Mouse (Mus musculus) adipocyte (in vitro differentiated cells): Measurements from ENCODE around the gene Rad17.
A peak's percentile ranks its signal among the peaks of the same experiment; 100 is the strongest.

ENCODE experiments used
- DNase-seq: peaks from one replicate; pipeline ENCODE4 v3.0.0-alpha.2; 2016; ENCODE audit warnings: low spot score

Gene Rad17

GRCm38 (mm10) chr13:100612903-100613302, 37.9 kb downstream of the Rad17 start:
- no peak for DNase-seq

DNA sequence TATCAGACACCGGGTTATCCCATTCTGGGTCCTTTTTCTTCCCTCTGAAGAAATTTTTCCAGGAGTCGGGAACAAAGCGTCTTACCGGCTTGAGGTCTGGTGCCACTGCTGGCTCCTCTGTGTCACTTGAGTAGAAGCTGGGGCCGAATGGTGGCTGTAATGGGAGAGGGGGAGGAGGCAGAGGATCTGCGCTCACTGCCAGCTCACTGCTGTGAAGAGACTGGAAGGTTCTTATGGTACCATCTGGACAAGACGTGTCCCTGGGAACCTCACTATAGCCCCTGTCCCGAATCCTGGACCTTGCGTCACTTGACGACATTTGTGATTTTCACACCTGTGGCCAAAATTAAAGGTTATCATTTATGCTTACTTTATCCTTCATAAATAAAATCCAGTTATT, 38.6 kb downstream of the Rad17 start:
- no peak for DNase-seq

- DNase-seq, result no peak
These were observed 39.6 kb downstream of the Rad17 start for GRCm38 (mm10) chr13:100611266-100611665.

GRCm38 (mm10) chr13:100607756-100608155, 43.1 kb downstream of the Rad17 start:
- DNase-seq, result no peak

GRCm38 (mm10) chr13:100605845-100606244, 45.0 kb downstream of the Rad17 start:
- DNase-seq, result no peak

- no peak for DNase-seq
These were observed 47.1 kb downstream of the Rad17 start for GRCm38 (mm10) chr13:100603738-100604095.

GRCm38 (mm10) chr13:100603031-100603737, 47.7 kb downstream of the Rad17 start:
- no peak for DNase-seq

GRCm38 (mm10) chr13:100602239-100602902, 48.5 kb downstream of the Rad17 start:
- DNase-seq, result no peak

DNA sequence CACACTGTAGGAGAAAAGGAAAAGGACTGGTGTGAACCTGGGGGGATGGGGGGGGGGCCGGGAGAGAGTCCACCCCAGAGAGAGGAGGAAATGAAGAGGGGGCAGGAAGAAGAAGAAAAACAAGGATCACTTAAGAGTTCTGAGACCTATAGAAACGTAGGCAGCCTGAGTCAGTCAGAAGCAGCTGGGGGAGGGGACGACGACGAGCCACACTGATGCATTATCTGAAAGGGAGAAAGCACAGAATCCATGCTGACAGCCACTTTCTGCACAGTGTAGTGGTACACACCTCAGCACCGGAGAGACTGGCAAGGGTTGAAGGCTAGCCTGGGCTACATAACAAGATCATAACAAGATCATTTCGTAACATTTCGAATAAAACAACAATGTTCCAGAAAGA, 49.8 kb downstream of the Rad17 start:
- DNase-seq, result no peak

GRCm38 (mm10) chr13:100600317-100600716, 50.5 kb downstream of the Rad17 start:
- no peak for DNase-seq

DNA sequence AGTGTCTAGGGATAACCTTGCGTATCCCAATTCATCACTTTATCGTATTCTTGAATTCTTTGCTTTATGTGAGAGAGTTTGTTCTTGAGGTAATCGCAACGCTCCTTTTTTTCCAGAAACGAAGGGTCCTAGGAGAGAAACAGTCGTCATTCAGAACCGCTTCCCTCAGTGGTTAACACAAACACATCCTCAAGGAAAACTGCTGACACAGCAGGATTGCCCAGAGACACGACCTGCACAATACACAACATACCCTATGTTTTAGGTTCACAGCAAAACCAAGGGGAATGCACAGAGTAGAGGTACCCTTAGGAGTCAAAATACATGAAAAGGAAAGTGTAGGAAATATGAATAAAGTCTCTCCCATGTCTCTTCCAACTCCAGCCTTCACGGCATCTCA, 53.6 kb downstream of the Rad17 start:
- no peak for DNase-seq

DNA sequence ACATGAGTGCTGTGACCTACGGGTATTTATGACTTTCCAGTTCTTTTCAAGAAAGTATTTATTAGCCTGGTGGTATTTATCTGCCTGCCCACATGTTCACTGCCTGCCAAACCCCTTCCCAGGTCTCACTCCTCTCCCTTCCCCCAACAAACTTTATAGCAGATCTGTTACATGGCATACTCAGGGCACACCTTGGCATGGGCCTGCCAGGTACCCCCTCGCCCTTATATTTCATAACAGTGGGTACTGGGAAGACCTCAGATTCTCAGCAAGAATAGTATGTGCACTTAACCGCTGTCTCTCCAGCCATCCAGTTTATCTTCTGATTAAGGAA, 55.3 kb downstream of the Rad17 start:
- DNase-seq, result no peak

- no peak for DNase-seq
These were observed 55.9 kb downstream of the Rad17 start for GRCm38 (mm10) chr13:100594838-100595551.

DNA sequence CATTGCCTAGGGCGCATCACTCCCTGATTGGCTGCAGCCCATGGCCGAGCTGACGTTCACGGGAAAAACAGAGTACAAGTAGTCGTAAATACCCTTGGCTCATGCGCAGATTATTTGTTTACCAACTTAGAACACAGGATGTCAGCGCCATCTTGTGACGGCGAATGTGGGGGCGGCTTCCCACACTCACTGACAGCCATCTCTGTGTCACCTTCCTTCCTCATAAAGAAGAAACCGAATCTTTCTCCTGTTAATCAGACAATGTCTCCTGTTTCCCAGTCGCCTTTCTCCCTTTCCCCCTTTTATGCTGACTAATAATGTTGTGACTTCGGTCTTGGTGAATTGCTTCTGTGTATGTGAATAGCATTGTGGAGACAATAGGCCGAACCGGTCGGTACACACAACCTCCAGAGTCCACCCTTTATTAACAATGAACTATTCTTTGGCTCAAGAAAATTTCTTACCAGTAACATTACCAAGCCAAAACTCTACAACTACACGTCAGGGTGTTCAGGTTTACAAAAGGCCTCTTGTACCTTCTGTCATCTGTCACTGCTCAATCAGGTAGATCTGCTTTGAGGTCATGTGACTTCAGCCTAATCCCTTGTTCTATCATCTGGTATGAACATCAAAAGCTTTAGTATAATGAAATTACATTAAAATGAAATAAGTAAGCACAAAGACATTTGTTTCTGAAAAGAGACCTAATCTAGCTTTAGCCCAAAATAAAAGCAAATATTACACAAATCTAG, 56.6 kb downstream of the Rad17 start:
- no peak for DNase-seq

DNA sequence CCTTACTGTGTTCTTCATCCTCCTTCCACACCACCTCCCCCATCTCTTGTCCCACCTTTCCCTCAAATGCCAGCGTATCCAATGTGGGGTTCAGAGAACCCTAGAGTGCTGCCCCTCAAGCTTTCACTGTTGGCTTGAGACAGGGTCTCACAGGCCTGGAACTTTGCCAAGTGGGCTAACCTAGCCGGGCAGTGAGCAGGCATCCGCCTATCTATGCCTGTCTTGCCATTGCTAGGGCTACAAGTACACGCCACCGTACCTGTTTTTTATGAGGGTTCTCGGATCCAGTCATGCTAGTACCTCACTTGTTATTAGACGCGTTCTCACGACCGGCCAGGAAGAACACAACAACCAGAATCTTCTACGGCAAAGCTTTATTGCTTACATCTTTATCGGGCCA, 62.2 kb downstream of the Rad17 start:
- DNase-seq, result no peak

DNA sequence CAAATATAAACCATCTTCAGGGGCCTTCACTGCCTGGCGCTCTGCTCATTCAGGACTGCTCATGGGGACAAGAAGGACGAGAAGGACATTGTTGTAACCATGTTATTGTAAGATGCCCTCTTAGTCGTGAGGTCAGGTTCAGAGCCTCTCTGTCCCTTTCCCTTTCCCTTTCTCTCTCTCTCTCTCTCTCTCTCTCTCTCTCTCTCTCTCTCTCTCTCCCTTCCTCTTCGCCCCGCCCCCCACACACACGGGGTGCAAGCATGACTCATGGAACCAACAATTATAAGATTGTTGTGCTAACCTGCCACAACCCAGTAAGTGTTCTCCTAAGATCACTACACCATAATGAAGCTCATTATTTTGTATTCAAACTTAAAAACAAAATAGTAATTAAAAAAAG, 68.7 kb downstream of the Rad17 start:
- no peak for DNase-seq

DNA sequence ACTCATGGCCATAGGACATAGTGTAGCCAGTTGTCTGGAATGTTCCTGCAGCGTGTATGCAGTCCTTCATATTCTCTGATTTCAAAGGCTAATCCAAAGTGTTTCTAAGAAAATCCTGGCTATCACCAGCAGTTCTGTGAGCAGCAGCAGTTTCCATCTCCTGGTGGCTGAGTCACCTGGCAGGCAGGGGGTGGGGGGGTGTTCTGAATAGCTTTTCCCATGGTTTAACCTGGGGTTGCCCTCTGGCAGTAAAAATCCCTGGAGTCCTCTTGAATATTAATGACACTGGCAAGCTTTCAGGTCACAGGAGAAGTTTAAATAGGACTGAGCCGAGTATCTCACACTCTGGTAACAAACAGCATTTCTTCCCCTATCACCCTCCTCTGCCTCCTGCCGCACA, 69.2 kb downstream of the Rad17 start:
- DNase-seq, result peak; percentile 12

DNA sequence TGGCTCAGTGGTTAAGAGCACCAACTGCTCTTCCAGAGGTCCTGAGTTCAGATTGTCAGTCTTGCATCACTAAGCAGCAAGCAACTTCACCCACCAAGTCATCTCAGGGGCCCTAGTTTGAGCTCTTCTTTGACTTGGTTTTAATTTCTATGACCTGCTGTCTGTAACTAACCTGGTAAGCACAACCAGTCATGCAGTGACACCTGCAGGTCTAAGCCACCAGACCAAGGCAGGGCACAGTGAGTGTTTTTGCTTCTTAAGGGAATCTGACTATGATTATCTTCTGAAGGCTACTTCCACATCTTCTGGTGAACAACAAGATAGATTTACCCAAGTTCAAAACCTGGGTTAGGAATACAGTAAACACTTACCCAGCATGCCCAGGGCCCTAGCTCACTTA, 70.9 kb downstream of the Rad17 start:
- DNase-seq, result no peak

DNA sequence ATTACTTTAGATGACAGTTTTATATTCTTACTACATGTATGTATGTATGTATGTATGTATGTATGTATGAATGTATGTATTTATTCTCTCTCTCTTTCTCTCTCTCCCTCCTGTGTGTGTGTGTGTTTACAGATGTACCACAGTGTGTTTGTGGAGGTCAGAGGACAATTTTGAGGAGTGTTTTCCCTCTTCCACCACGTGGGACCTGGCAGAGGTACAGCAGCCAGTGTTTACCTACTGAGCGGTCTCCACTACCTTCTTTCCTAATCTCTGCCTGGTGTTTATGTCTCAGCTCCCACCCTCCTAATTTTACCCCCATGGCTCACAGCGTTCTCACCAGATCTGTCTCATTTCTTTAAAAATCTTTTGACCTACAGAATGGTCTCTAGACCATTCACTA, 71.6 kb downstream of the Rad17 start:
- no peak for DNase-seq

GRCm38 (mm10) chr13:100575950-100576349, 74.9 kb downstream of the Rad17 start:
- no peak for DNase-seq

- DNase-seq, result no peak
These were observed 80.1 kb downstream of the Rad17 start for GRCm38 (mm10) chr13:100570713-100571112.

DNA sequence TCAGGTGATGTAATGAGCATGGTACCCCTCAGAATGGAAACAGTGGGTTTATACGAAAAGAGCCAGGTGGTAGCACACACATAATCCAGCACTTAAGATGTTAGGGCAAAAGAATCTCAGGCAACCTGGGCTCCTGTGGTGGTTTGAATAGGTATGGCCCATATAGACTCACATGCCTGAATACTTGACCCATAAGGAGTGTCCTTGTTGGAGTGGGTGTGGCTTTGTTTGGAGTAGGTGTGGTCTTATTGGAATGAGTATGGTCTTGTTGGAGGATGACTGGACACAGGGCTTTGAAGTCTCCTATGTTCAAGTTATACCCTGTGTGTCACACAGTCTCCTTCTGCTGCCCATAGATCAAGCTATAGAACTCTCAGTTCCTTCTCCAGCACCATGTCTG, 82.5 kb downstream of the Rad17 start:
- no peak for DNase-seq
